Comparison of ENCODE assay signal across 8 mouse cellular contexts in genomic region chr13:76384664-76385435, GRCm38 (mm10). TPM values are rescaled to one million over a fixed set of nuclear protein-coding genes. Genes with fewer than 3 reads are reported as not detected.
DNase-seq lines count a peak whose midpoint lies in the region; ATAC-seq and TF ChIP-seq lines count a peak whose summit lies in the region.

No protein-coding gene starts in this region.

- peak overlapping the region; percentile 55 for H3K4me3 ChIP-seq in heart, adult 2 months
- peak overlapping the region; percentile 56 for H3K4me3 ChIP-seq in limb, embryonic 12.5 days (replicated peaks)
- peak overlapping the region; percentile 77 for H3K4me3 ChIP-seq in midbrain, embryonic 10.5 days
- H3K4me3 ChIP-seq in spleen, adult 2 months (ENCODE audit: extremely low read depth, insufficient read depth, insufficient read length), result peak overlapping the region; percentile 49; the same call in 1 of the 2 replicates

- no peaks in the 10 kb centered on the region for H3K36me3 ChIP-seq in heart, adult 2 months (ENCODE audit: control insufficient read depth, insufficient read depth, low read length)
- no peaks in the 10 kb centered on the region for H3K36me3 ChIP-seq in limb, embryonic 12.5 days
- H3K36me3 ChIP-seq in midbrain, embryonic 10.5 days, result no peaks in the 10 kb centered on the region
- no peaks in the 10 kb centered on the region for H3K36me3 ChIP-seq in spleen, adult 2 months (ENCODE audit: control insufficient read depth, insufficient read depth, low read length)

- TF ChIP-seq POLR2A in heart, adult 2 months (IDR thresholded peaks at IDR 0.05; ENCODE audit: insufficient read depth, low read depth, low read length), result no peak
- no peak for TF ChIP-seq POLR2A in spleen, adult 2 months (IDR thresholded peaks at IDR 0.05; ENCODE audit: low read depth, low read length)

- WGBS in heart, adult 2 months, result 3% methylated on average over 58 of the region's 58 CpGs
- WGBS in limb, embryonic 12.5 days, result 1% methylated on average over 55 of the region's 58 CpGs
- WGBS in midbrain, embryonic 10.5 days, result 2% methylated on average over 58 of the region's 58 CpGs
- 1% methylated on average over 58 of the region's 58 CpGs for WGBS in spleen, adult 2 months

- ATAC-seq in limb, embryonic 12.5 days (ENCODE audit: insufficient number of reproducible peaks, insufficient read depth, low FRiP score, low TSS enrichment, low read depth), result peak; percentile 91

- peaks cover 6% of the 10 kb centered on the region for H3K27me3 ChIP-seq in heart, adult 2 months (ENCODE audit: control insufficient read depth, insufficient read depth, low read length)
- H3K27me3 ChIP-seq in limb, embryonic 12.5 days, result peaks cover 52% of the 10 kb centered on the region
- H3K27me3 ChIP-seq in midbrain, embryonic 10.5 days (ENCODE audit: low read depth, poor library complexity, severe bottlenecking), result peaks cover 63% of the 10 kb centered on the region
- peaks cover 13% of the 10 kb centered on the region for H3K27me3 ChIP-seq in spleen, adult 2 months (ENCODE audit: control insufficient read depth, insufficient read depth, low read length)

- H3K4me1 ChIP-seq in heart, adult 2 months (ENCODE audit: control insufficient read depth, insufficient read depth, low read length), result no peaks in the 10 kb centered on the region
- peaks cover 11% of the 10 kb centered on the region for H3K4me1 ChIP-seq in limb, embryonic 12.5 days (replicated peaks)
- H3K4me1 ChIP-seq in midbrain, embryonic 10.5 days, result peaks cover 22% of the 10 kb centered on the region
- peaks cover 11% of the 10 kb centered on the region for H3K4me1 ChIP-seq in spleen, adult 2 months (ENCODE audit: control insufficient read depth, insufficient read depth, insufficient read length)

- no peak for TF ChIP-seq EP300 in heart, adult 2 months (IDR thresholded peaks at IDR 0.05; ENCODE audit: insufficient read depth, low read depth, low read length)

- peak overlapping the region; percentile 97 for H3K4me2 ChIP-seq in limb, embryonic 12.5 days

- no peak overlapping the region; the same call in 1 of the 2 replicates for H3K27ac ChIP-seq in heart, adult 2 months
- H3K27ac ChIP-seq in limb, embryonic 12.5 days, result no peak overlapping the region
- H3K27ac ChIP-seq in midbrain, embryonic 10.5 days (replicated peaks), result peak overlapping the region; percentile 82
- H3K27ac ChIP-seq in spleen, adult 2 months (ENCODE audit: insufficient read depth, low read length), result no peak overlapping the region

- no peaks in the 10 kb centered on the region for H3K9me3 ChIP-seq in limb, embryonic 12.5 days
- no peaks in the 10 kb centered on the region for H3K9me3 ChIP-seq in midbrain, embryonic 10.5 days (replicated peaks)

- peak overlapping the region; percentile 64 for H3K9ac ChIP-seq in heart, adult 2 months (ENCODE audit: low read depth, low read length)
- H3K9ac ChIP-seq in limb, embryonic 12.5 days (replicated peaks), result peak overlapping the region; percentile 54

- no peaks in the 10 kb centered on the region for H3K79me2 ChIP-seq in heart, adult 2 months (replicated peaks; ENCODE audit: control insufficient read depth, insufficient read depth, low read length)

- intact Hi-C loops in heart, adult 2 months (cut with DNase I), result no loop called here

- TF ChIP-seq CTCF in heart, adult 2 months (IDR thresholded peaks at IDR 0.05), result peak; percentile 44
- TF ChIP-seq CTCF in spleen, adult 2 months (IDR thresholded peaks at IDR 0.05; ENCODE audit: extremely low read depth, insufficient read depth, insufficient read length, insufficient replicate concordance), result no peak

- DNase-seq in gastrocnemius, adult 18-20 months (ENCODE audit: low spot score), result peak; percentile 17
- DNase-seq in gastrocnemius, adult 8-10 months (ENCODE audit: low spot score in 2 of 2), result no peak
- DNase-seq in embryo, embryonic 9.5 days (ENCODE audit: extremely low spot score), result peak; percentile 73
- DNase-seq in heart, adult 2 months, result peak; percentile 58 to 62
- peak; percentile 18 for DNase-seq in kidney, adult 18-20 months
- no peak for DNase-seq in midbrain, embryonic 10.5 days (ENCODE audit: low spot score)
- no peak for DNase-seq in spleen, adult 2 months (ENCODE audit: low read depth in 1 of 2, low spot score in 2 of 2)

RNA-seq across cellular contexts. Expression of gene Mctp1, which starts 0.5 kb away (rescaled TPM):
- 1 to 10 TPM; 1.4 to 1.6 TPM for total RNA-seq in gastrocnemius, adult 18-20 months (2021)
- total RNA-seq in gastrocnemius, adult 8-10 months (2022), result 1 to 10 TPM in 1 of 4 experiments, under 1 TPM in 3; 0.53 to 1.1 (median 0.72) TPM
- total RNA-seq in heart, adult 2 months (2021), result 1 to 10 TPM; 2.5 to 4.3 TPM
- 0.43 and 0.61 TPM in 2 replicates for polyA plus RNA-seq in heart, adult 2 months (2012; rRNA removed)
- polyA plus RNA-seq in limb, embryonic 12.5 days (2016; fragmentation: Nextera tagmentation; extraction: Ambion mirVana), result 0.20 and 0.50 TPM in 2 replicates
- polyA plus RNA-seq in midbrain, embryonic 10.5 days (2016; fragmentation: Nextera tagmentation; extraction: Ambion mirVana), result 4.7 TPM in 2 replicates
- 0.47 and 0.53 TPM in 2 replicates for polyA plus RNA-seq in spleen, adult 2 months (2012; rRNA removed)

Comparison
In these comparisons a context has a peak if more than half of its experiments do, and no peak if none do; other contexts are left out.
1. DNase-seq: peak in gastrocnemius, adult 18-20 months (single experiment), embryo, embryonic 9.5 days (single experiment), heart, adult 2 months (2 of 2) and kidney, adult 18-20 months (single experiment); none in gastrocnemius, adult 8-10 months (0 of 2), midbrain, embryonic 10.5 days (single experiment) and spleen, adult 2 months (0 of 2).
2. Peak in every context shown above with its lines, with median percentiles within 50 percentile points of each other: H3K4me3 ChIP-seq.